Mouse (Mus musculus) mature B cell (primary cell): ENCODE results near the gene Rhox4g.
"Not testable (repeated sequence)": the region's sequence is repeated elsewhere in the genome, so short reads cannot be mapped to it uniquely, and the experiment has no call there.

ENCODE experiments used
- in situ Hi-C: fragments of 300-500 bp; cut with MboI; formaldehyde crosslinking; loops from 2 replicates; pipeline ENCODE4 v1.14.3; 2019

The Rhox4g gene

DNA sequence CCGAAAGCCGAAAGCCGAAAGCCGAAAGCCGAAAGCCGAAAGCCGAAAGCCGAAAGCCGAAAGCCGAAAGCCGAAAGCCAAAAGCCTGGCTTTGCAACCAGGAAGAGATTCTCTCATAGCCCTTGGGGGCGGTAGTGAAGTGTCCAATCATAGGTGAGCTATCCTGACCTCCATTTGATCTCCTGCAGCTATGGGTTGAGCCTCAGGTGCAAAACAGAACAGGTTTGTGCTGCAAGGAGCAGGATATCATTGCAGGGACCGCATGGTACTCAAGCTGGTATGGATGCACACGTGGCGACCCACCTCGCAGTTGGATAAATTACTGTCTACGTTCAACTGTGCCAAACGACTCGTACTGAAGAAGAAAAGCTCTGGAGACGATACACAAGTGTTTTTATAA lies at the start of gene Rhox4g:
Gene Rhox4g (minus strand): TSS at position 101 of the 400 bp plus-strand sequence.
- in situ Hi-C loops = not testable (repeated sequence)

GRCm38 (mm10) chrX:37692261-37692660 lies 41.1 kb upstream of the Rhox4g start:
- in situ Hi-C loops = no loop called here

DNA sequence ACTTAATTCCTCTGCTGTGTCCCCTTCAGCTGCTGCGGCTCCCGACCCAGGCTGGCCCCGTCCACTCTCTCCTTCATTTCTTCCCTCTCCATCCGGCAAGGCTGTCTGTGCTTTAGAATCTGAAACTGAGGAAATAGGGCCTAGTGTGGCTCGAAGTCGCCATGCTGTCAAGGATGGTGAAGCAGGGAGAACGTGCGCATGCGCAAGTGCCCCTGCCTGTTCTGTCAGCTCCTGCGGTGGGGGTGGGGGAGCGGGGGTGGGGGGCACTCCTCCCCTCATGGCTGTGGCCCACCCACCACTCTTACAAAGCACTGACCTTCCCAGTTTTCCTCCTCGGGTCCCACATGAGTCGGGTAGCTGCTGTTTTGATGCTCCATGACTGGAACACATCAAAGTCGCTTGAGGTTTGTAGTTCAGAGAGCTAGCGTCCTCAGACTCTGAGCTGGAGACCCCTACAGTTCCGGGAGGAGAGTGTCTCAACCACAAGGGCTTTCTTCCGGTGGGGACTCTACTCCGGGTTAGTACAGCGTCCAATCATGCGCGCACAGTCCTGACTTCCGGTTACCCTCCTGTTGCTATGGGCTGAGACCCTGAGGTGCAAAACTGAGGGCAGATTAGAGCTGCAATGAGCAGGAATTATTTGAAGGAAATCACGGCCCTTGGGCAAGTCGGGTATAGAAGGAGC lies 32.0 kb upstream of the Rhox4g start:
- in situ Hi-C loops = no loop called here

DNA sequence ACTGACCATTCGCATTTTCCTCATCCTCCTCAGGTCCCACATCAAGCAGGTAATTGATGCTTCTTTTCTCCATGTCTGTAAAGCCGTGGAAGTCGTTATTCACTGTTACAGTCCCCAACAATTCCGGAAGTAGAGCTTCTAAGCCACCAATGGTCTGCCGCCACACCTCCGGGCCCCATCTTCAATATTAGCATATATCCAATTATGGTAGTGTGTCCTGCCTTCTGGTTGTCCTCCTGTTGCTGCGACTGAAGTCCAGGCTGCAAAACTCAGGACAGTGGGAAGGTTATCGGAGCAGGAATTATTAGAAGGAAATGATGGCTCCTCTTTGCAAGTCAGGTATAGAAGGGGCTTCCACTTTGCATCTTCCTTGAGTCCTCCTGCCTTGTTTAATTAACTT lies 22.1 kb upstream of the Rhox4g start, which contains the start of gene Rhox2h:
Gene Rhox2h (minus strand): TSS at position 101 of the 400 bp plus-strand sequence.
- in situ Hi-C loops = not testable (repeated sequence)

DNA sequence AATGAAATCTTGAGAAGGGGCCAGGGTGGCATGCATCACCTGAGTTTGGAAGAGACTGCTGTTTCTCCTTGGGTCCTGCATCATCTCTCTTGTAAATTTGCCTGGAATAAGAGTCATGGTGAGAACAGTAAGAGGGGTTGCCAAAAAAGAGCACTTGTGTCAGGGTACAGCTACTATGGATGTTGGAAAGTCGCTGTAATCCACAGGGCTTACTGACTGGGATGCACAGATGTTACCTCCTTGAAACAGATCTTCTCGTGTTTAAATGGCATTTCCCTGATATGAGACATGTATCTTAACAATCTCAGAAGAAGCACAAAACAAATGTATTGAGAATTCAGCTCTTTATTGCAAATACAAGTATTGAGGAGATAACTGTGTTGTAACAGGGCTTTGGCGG lies 17.5 kb upstream of the Rhox4g start, which contains the start of gene Rhox3h:
Gene Rhox3h (minus strand): TSS at position 101 of the 400 bp plus-strand sequence.
- in situ Hi-C loops = not testable (repeated sequence)

DNA sequence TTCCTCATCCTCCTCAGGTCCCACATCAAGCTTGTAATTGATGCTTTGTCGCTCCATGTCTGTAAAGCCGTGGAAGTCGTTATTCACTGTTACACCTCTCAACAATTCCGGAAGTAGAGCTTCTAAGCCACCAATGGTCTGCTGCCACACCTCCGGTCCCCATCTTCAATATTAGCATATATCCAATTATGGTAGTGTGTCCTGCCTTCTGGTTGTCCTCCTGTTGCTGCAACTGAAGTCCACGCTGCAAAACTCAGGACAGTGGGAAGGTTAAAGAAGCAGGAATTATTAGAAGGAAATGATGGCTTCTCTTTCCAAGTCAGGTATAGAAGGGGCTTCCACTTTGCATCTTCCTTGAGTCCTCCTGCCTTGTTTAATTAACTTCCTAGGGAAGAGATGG lies 7.8 kb downstream of the Rhox4g start, which contains the start of gene Rhox2g:
Gene Rhox2g (minus strand): TSS at position 101 of the 400 bp plus-strand sequence.
- in situ Hi-C loops = not testable (repeated sequence)

- in situ Hi-C loops = not testable (repeated sequence)
Observed at GRCm38 (mm10) chrX:37628512-37628911, 22.6 kb downstream of the Rhox4g start, which contains the start of gene Rhox3g. Gene Rhox3g, minus strand, starts transcription at chrX:37628612.

DNA sequence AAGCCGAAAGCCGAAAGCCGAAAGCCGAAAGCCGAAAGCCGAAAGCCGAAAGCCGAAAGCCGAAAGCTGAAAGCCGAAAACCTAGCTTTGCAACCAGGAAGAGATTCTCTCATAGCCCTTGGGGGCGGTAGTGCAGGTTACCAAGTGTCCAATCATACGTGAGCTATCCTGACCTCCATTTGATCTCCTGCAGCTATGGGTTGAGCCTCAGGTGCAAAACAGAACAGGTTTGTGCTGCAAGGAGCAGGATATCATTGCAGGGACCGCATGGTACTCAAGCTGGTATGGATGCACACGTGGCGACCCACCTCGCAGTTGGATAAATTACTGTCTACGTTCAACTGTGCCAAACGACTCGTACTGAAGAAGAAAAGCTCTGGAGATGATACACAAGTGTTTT lies 43.5 kb downstream of the Rhox4g start, which contains the start of gene Rhox4f:
Gene Rhox4f (minus strand): TSS at position 101 of the 400 bp plus-strand sequence.
- in situ Hi-C loops = not testable (repeated sequence)
